Mouse (Mus musculus): ENCODE data around the gene Naaladl2.

GRCm38 (mm10) chr3:24314658-24315297 is 829.3 kb downstream of the Naaladl2 start:
- TF ChIP-seq POLR2A (IDR thresholded peaks at IDR 0.05; ENCODE audit: borderline replicate concordance, insufficient read depth, low read length) = no peak
- TF ChIP-seq CTCF (IDR thresholded peaks at IDR 0.05; ENCODE audit: borderline replicate concordance, insufficient read depth, low read depth, low read length) = no peak
